Mouse (Mus musculus) kidney, adult 9 months (tissue): ENCODE results near the gene Coro1b.
A peak's percentile ranks its signal among the peaks of the same experiment; 100 is the strongest.
"Not testable (repeated sequence)": the region's sequence is repeated elsewhere in the genome, so short reads cannot be mapped to it uniquely, and the experiment has no call there.

Source experiments
- DNase-seq: peaks from one replicate; pipeline ENCODE4 v3.0.0; 2022

Gene Coro1b

DNA sequence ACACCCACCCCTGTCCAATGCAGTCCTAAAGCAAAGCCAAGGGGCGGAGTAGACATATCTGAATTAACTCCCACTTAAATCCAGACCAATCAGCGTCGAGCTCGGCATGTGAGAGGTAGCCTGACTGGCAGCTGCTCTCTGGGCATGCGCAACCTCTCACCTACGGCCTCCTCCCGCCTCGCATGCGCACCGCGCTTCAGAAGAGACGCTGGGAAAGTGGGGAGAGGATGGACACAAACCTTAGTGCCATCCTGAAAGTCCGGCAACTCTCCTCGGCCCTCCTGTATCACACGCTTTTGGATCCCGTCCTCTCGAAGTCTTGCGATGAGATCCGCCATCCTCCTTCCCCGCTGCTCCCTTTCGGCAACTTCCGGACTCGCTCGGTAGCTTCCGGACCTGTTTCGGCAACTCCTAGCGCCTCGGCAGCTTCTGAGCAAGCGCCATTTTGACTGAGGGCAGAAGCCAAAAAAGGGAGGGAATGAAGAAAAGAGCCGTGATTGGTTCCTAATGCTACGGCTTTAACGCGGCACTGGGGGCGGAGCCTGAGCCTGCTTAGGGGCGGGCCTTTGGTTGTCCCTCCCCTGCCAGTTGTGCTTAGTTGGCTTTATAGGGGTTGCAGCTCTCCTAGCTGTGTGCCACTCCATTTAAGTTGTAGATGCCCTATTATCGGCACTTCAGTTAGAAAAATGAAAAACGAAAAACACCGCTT, 27.2 kb upstream of the Coro1b start:
- DNase-seq = peak; percentile 100

DNA sequence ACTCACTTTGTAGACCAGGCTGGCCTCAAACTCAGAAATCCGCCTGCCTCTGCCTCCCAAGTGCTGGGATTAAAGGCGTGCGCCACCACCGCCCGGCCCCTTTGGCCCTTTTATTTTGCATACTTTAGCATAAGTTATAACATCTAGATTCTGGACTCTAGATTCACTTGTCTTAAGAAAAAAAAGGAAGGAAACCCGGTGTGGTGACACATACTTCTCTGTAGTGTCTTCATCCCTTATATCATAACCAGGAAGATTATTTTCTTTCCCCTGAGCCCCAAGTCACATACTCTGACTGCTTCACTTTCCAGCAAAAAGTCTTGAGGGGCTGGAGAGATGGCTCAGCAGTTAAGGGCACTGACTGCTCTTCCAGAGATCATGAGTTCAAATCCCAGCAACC, 26.5 kb upstream of the Coro1b start:
- DNase-seq = not testable (repeated sequence)

DNA sequence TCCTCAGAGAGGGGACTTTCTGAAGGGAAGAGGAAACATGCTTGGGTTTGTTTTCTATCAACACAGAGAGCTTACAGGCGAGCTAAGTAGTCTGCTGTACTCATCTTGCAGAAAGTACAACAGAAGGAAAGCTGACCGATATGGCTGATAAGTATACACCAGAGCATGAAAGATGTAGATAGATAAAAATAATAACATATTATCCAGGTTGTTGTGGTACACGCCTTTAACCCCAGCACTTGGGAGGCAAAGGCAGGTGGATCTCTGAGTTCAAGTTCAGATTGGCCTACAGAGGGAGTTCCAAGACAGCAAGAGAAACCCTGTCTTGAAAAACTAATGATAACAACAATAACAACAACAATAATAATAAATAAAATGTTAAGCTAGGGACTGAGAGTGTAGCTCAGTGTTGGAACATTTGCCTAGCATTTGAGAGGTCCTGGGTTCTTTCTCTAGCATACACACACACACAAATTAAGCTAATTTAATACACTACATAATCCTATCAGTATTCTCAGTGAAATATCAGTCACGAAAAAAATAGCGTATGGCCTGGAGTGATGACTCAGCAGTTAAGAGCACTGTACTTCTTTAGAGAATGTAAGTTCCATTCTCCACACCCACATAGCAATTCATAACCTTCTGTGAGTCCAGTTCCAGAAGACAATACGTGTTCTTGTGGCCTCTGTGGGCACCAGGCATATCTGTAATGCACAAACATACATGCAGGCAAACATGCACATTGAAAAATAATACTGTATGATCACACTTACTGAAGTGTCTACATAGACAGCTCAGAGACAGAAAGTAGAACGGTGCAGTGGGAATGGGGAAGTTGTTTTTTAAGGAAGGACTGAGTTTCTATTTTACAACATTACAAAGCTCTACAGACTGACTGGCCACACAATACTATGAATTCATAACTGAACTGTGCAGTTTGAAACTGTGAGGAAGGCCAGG, 25.7 kb upstream of the Coro1b start:
- no peak for DNase-seq

DNA sequence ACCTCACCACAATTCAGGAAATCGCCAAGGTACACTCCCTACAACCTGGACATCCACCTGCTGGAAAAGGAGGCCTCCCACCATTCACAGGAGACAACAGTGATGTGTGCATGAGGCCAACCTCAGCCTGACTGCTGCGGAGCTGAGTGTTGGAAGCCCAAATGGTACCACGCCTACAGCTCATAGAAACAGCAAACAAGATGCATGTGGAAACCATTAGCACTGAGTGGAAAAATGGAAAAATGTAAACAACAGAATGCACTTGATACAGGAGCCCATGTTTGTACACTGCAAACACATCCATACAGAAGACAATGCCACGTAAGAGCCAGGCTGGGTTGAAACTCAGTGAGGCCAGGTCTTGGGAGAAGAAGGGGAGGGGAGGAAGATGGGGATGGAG, 24.0 kb upstream of the Coro1b start:
- DNase-seq = no peak

DNA sequence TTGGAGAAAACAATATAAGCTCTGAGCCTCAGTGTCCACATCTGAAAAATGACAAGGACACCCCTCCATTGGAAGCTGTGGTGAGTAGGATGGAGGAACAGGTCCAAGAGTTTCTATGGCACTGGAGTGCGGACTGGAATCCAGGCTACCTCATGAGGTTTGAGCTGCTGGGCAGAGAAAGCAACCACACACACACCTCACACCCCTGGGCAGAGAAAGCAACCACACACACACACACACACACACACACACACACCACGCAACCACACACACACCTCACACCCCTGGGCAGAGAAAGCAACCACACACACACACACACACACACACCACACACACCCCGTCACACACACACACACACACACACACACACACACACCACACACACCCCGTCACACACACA, 23.2 kb upstream of the Coro1b start:
- not testable (repeated sequence) for DNase-seq

DNA sequence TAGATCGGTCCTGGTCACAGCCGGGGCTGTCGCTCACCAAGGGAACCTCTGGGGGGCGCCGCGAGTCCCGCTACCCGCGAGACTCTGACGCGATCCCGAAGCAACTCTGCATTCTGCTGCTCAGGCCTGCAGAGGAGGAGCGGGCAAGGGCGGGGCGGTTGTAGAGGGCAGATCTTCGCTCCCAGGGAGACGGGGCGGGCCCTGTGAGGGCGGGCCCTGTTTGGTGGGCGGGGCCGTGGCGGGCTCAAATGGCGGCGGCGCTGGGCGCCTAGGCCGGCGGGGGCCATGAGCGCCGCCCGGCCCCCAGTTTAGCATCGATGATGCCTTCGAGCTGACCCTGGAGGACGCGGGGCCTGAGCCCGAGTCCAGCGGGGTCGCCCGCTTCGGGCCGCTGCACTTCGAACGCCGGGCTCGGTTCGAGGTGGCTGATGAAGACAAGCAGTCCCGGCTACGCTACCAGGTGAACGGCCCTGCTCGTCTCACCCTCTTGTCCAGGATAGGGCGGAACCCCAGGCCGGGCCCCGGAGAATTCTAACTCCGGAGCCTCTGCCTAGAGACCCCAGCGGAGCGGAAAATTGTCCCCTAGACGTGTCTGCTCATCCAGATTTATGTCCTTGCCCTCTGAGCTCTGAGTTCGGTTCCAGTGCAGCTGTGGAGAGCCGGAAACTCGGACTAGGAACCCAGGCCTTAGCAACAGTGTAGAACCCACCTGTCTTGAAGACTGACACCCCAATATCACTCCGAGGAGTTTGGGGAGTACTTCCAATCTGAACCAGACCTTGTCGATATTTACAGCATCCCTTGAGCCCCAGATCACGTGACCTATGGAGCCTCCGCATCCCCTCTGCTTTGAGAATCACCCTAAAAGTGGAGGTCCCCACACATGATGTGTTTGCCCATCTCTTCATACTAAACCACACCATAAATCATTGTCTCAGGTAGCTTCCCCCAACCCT, 22.4 kb upstream of the Coro1b start, which contains the start of gene Aip:
TSS of gene Aip (minus strand) at position 118 of the 956 bp plus-strand sequence.
- peak; percentile 99 for DNase-seq

DNA sequence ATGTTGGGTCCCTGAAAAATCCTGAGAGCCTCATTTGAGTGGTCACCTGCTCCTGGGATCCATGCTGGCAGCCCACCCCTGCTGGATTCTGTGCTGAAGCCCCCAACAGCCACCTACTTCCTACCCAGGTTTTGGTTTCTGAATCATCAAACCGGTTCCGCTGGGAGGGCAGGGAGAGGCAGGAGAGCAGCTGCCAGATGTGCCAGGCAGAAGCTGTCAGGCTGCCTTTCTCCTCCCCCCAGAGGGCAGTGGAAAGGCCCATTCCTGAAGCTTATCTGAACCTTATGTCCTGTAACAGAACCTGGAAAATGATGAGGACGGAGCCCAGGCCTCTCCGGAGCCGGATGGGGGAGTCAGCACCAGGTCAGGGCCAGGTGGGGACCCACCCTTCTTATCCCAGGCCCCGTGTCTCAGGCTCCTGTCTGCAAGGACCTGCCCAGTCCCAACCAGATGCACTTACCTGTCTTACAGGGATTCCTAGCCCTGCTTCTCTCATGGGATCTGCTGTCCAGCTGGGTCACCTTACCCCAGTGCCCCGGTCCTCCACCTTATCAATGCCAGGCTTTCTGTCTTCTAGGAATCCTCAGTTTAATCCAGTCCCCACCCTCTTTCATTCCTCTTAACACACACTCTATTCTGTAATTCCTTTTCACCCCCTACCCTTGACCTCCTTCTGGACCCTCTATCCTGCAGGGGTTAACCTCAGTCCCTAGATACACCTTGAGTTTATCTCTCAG, 21.5 kb upstream of the Coro1b start:
- DNase-seq = no peak

DNA sequence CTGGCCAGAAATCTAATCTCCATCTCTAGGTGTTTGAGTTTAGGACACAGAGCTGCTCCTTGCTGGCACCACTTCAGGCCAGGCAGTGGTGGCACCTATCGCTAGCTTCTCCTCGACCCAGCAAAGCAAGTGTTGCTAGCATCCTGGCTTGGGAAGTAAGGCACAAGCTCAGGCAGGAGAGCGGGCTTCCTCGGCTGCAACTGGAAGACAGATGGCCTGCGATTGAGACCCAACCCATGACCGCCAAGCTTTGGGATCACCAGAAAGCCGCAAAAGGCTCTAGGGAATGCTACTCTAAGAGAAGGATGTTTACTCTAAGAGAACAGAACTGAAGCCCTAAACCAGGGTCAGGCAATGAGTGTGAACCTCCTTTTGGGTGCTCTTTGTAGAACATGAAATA, 19.0 kb upstream of the Coro1b start:
- no peak for DNase-seq

DNA sequence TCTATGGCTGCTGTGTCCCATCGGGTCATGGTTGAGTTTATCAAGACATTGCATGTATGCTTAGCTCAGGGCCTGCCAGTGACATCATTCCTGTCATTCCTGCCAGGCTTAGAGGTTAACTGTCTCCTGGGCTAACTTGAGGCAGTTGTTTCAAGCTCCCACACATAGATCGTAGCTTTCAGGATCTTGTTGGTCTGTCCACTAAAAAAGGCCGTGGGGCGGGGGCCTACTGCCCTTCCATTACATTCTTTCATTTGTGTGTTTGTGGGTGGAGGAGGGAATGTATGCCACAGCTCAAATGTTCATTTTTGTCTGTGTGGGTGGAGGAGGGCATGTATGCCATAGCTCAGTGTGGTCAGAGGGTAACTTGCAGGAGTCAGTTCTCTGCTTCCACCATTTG, 18.3 kb upstream of the Coro1b start:
- no peak for DNase-seq

DNA sequence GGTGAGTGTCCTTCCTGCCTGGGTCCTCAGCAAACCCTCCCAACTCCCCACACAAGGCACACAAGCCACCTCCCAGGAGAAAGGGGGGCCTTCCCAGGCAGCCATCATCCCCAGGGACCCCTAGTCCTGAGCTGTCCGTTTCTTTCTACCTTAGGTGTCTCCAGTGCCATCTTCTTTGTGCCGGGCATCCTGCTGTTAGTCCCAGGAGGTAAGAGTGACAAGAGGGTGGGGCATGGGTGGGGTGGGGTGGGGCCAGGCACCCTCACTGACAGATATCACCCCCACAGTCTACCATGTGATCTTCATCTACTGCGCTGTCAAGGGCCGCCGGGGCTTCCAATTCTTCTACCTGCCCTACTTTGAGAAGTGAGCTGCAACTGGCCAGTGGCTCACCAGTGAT, 17.3 kb upstream of the Coro1b start:
- no peak for DNase-seq

DNA sequence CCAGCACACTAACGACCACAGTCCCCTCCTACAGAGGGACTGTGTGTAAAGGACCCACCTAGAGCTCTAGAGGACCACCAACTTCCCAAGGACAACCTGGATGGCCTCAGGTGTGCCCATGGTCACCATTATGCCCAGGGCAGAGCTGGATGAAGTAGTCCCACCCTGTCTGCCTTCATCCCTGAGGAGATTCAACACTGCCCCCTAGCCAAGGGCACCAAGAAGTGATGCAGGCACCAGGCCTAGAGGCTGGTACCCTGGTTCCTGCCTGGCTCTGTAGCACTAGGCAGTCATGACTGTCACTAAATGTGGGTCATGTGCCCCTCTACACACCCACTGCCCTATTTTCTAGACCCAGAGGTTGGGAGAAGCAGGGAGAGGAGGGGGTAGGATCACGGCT, 16.7 kb upstream of the Coro1b start:
- no peak for DNase-seq

DNA sequence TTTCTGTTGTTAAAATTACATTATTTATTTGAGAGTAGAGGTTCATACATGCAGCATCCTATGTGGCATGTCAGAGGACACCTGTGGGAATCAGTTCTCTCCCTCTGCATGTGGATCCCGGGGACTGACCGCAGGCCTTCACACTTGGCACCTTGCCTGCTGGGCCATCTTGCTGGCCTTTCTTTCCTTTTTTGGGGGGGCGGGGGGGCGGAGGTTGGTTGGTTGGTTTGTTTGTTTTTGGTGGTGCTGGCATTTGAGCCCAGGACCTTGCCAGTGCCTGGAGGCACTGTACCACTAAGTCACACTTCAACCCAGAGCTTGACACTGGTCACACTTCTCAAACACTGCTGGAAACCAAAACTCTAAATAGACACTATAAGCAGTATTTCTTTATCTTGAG, 14.1 kb upstream of the Coro1b start:
- DNase-seq = no peak

DNA sequence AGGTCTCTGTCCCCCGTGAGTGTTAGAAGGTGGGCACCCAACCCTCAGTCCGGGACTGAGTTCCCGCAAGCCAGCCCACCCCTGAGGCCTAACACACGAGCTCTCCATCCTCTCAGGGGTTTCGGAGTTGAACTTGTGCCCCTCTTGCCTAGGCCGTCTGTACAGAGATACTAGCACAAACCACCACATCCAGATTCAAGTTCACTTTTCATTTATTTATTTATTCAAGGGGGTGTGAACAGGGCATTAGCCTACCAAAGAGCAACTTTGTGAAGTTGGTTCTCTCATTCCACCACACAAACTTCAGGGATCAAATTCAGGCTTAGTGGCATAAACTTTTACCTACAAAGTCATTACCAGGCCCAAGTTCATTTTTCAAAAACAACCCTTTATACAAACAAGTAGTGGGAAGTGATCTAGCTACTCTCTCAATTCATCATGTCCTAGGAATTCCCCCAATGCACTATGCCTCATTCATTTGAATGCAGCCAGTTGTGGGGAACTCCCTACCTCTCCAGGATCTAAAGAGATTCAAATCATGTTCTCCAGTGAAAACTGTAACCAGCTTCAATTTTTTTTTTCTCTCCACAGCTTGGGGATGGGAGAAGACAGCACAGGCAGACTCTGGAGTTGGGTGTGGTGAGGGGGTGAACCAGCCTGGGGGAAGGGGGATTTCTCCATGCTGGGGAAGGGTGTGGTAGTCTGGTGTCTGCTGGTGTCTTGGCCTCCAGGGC, 13.0 kb upstream of the Coro1b start:
- not testable (repeated sequence) for DNase-seq

DNA sequence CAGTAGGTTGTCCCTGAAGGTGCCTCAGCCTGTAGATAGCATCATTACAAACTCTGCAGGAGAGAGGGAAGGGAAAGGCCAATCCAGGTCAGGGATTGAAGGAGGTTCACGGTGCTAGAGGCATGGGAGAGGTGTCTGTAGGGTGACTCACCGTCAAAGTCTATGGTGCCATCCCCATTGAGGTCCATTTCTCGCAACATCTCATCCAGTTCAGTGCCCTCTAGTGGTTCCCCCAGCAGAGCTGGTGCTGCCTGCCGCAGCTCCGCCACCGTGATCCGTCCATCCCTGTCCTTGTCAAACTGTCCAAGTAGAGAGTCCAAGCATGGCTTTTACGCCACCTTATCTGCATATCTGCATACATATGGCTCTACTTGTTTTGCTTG, 12.5 kb upstream of the Coro1b start:
- DNase-seq = not testable (repeated sequence)

DNA sequence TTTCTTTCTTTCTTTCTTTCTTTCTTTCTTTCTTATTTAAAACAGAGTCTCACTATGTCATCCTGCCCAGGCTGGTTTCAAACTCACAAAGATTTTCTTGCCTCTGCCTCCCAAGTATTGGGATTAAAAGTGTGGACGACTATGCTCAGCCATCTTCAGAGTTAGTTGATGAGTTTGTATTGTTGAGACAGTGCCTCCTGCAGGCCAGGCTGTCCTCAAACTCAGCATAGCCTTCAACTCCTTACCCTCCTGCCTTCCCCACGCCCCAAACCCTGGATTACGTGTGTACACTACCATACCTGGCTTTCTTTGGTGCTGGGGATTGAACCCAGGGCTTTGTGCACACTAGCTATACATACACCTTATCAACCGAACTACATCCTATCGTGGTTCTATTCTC, 12.0 kb upstream of the Coro1b start:
- DNase-seq = no peak

DNA sequence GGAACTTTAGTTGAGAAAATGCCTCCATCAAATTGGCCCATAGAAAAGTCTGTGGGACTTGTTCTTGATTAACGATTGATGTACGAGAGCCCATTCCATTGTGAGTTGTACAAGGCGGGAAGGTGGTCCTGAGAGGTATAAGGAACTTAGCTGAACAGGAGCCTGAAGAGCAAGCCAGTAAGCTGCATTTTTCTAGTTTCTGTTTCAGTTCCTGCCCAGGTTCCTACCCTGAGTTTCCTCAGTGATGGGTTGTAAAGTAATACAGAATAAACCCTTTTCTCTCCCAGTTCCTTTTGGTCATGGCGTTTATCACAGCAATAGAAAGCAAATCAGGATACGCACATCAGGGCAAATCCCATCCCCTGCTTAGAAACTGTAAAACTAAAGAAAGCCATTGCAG, 10.5 kb upstream of the Coro1b start:
- DNase-seq = no peak

DNA sequence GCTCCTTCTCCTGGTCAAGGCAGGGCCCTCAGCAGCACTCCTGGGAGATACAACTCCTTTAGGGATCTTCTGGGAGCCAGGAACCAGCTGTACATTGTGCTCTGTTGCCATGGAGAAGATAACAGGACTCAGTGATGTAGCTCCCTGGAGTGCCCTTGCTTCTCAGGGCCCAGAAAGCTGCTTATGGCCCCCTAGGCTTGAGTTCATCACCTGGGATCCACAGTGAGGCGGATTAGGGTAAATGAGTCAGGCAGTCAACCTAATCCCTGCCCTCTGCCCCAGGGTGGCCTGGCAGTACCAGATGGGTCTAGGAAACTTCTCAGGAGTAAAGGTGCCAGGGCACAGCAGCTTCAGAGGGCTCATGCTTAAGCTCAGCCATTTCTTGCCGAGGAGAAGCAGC, 9.0 kb upstream of the Coro1b start, which contains the start of gene Gpr152:
TSS of gene Gpr152 (plus strand) at position 342 of the 400 bp plus-strand sequence.
- no peak for DNase-seq

DNA sequence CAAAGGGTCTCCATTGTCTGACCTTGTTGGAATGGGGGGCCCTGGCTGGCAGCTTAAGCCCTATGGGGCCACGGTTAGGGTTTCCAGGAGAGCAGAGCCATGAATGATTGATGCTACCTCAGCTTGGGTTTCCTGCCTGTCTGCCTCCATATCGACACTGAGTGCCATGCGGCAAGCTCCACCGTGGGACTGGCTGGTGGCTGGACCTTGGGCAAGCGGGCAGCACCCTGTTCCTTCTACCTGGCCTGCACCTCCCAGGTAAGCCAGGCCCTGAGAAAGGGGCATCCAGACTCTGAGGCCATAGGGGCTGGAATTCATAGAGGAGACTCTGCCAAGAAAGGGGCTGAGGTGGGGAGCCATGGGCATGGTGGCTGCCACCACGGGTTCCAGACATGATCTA, 8.3 kb upstream of the Coro1b start:
- no peak for DNase-seq

DNA sequence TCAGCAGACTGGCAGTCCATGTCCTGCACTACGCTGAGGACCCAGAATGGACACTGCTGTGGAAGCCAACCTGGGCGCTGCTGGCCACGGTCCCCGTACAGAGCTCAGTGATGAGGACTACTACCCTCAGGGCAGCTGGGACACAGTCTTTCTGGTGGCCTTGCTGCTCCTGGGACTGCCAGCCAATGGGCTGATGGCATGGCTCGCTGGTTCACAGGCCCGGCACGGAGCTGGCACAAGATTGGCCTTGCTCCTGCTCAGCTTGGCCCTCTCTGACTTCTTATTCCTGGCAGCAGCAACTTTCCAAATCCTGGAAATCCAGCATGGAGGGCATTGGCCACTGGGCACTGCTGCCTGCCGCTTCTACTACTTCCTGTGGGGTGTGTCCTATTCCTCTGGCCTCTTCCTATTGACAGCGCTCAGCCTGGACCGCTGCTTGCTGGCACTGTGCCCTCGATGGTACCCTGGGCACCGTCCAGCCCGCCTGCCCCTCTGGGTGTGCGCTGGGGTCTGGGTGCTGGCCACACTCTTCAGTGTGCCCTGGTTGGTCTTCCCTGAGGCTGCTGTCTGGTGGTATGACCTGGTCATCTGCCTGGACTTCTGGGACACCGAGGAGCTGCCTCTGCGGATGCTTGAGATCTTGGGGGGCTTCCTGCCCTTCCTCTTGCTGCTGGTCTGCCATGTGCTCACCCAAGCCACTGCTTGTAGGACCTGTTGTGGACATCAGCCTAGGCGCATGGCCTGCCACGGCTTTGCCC, 5.8 kb upstream of the Coro1b start:
- DNase-seq = peak; percentile 51

DNA sequence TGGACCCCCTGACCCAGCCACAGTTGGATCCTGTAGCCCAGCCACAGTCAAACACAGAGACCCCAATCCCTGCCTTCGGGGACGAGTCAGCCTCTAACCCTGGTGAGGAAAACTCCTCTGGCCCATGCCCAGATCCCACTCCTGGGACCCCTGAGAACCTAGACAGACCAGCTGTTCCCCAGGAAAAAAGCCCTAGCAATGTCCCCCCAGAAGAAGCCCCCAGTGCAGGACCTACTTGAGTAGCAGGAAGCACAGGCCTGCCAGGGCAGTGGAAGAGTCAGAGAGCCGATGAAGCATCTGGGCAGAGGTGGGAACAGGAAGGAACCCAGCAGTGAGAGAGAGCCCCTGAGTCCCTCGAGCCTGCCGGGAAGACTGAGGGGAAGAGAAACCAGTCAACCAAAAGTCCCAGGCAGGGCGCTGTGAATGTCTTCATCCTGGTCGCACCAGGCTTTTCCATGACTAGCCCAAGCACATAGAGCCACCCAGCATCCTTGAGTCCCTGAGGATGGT, 4.6 kb upstream of the Coro1b start, which contains the start of gene Cabp4:
TSS of gene Cabp4 (minus strand) at position 275 of the 510 bp plus-strand sequence.
- DNase-seq = no peak
